Mouse (Mus musculus): ENCODE measurements around the gene Snrpn.

- TF ChIP-seq CTCF (IDR thresholded peaks at IDR 0.05; ENCODE audit: control insufficient read depth, insufficient read depth, insufficient replicate concordance, low read depth, low read length), result no peak
- TF ChIP-seq POLR2A (IDR thresholded peaks at IDR 0.05; ENCODE audit: control insufficient read depth, low read depth, low read length), result no peak
Observed at GRCm38 (mm10) chr7:60122434-60123085, 17.5 kb downstream of the Snrpn start.
